Mouse (Mus musculus) erythroblast, embryonic 14.5 days (primary cell): Measurements from ENCODE around the gene Dlx3.

Experiments used
- GATA1 ChIP-seq: IDR thresholded peaks from 2 replicates; pipeline ENCODE4 v1.6.1; 2012; ENCODE audit warnings: low read length, inconsistent platforms, mixed read lengths
- TAL1 ChIP-seq: IDR thresholded peaks from 3 replicates; pipeline ENCODE4 v1.6.1; 2012; ENCODE audit warnings: low read length, inconsistent platforms, mixed read lengths

- TF ChIP-seq GATA1 (no peak), TAL1 (no peak)
Measured at GRCm38 (mm10) chr11:95079256-95079875, 40.6 kb upstream of the Dlx3 start.
